Mouse (Mus musculus) liver, embryonic 12.5 days (tissue): Measurements from ENCODE around the gene Gm20683. TPM values are rescaled to one million over a fixed set of nuclear protein-coding genes. Genes with fewer than 3 reads are reported as not detected.
A peak's percentile ranks its signal among the peaks of the same experiment; 100 is the strongest.

Experiments used
- ATAC-seq: fragments of 200-750 bp; cut with Nextera tagmentation; 2 replicates; pipeline ENCODE4 v1.8.0; 2017; ENCODE audit warnings: moderate number of reproducible peaks, mild to moderate bottlenecking, moderate library complexity
- H3K27ac ChIP-seq: fragments of 300-500 bp; sonication (generic); 2 replicates; pipeline ENCODE4 v1.5.1; 2016; ENCODE audit warnings: mild to moderate bottlenecking
- H3K27me3 ChIP-seq: fragments of 300-500 bp; sonication (generic); replicated peaks from 2 replicates; pipeline ENCODE4 v1.6.1; 2016; ENCODE audit warnings: mild to moderate bottlenecking, moderate library complexity
- H3K36me3 ChIP-seq: fragments of 300-500 bp; sonication (generic); 2 replicates; pipeline ENCODE4 v1.6.1; 2016; ENCODE audit warnings: mild to moderate bottlenecking, moderate library complexity
- H3K4me1 ChIP-seq: fragments of 300-500 bp; sonication (generic); 2 replicates; pipeline ENCODE4 v1.6.1; 2016
- H3K4me2 ChIP-seq: fragments of 300-500 bp; sonication (generic); 2 replicates; pipeline ENCODE4 v1.6.1; 2016; ENCODE audit warnings: mild to moderate bottlenecking, moderate library complexity
- H3K4me3 ChIP-seq: fragments of 300-500 bp; sonication (generic); 2 replicates; pipeline ENCODE4 v1.5.1; 2016; ENCODE audit warnings: mild to moderate bottlenecking, moderate library complexity
- H3K9ac ChIP-seq: fragments of 300-500 bp; sonication (generic); 2 replicates; pipeline ENCODE4 v1.6.1; 2016; ENCODE audit warnings: mild to moderate bottlenecking, moderate library complexity
- H3K9me3 ChIP-seq: fragments of 300-500 bp; sonication (generic); replicated peaks from 2 replicates; pipeline ENCODE4 v1.6.1; 2016; ENCODE audit warnings: mild to moderate bottlenecking, moderate library complexity
- WGBS: fragments of 180-500 bp; shearing (Covaris S2); methylation state at CpG from one replicate; pipeline ENCODE4 v1.1.7; 2016; ENCODE audit not compliant: insufficient replicate concordance; 5-methylcytosine and 5-hydroxymethylcytosine counted together
- polyA plus RNA-seq: library from polyadenylated mRNA; unstranded; fragments of >200 nt; fragmentation: Nextera tagmentation; extraction: Ambion mirVana; gene quantifications from 2 replicates; pipeline ENCODE4 v1.2.1, GENCODE M21; 2016

Gene Gm20683
- polyA plus RNA-seq, 1 experiment from 2014 or later, result 0.64 TPM

DNA sequence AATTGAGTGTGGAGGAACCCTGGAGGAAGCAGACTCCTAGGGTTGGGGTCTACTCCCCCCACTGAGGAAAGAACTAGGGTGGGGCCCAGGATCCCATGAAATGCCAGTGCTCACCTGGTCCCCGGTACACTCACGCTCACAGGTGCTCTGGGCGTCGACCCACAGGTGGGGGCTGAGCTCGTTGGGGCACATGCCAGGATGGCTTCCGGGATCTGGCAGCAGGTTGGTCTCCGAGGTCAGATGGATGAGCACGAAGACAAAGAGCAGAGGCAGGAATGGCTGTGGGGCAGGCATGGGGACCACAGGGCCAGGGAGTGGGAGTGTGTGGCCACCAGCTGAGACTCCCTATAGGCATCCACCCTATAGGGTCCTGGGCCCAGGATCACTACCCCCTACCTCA lies 38.2 kb upstream of the Gm20683 start:
- no peak overlapping the region for H3K27ac ChIP-seq
- peaks cover 45% of the 10 kb centered on the region for H3K4me1 ChIP-seq
- no peak overlapping the region for H3K9ac ChIP-seq
- ATAC-seq, result no peak
- no peak overlapping the region for H3K4me3 ChIP-seq
- no peaks in the 10 kb centered on the region for H3K9me3 ChIP-seq
- 77% methylated on average over 8 of the region's 8 CpGs for WGBS
- no peaks in the 10 kb centered on the region for H3K27me3 ChIP-seq
- peaks cover 54% of the 10 kb centered on the region for H3K36me3 ChIP-seq
- H3K4me2 ChIP-seq, result no peak overlapping the region

- peaks cover 48% of the 10 kb centered on the region for H3K4me1 ChIP-seq
- H3K27ac ChIP-seq, result no peak overlapping the region
- peaks cover 49% of the 10 kb centered on the region for H3K36me3 ChIP-seq
Observed at GRCm38 (mm10) chr17:25879261-25879660, 37.7 kb upstream of the Gm20683 start.

DNA sequence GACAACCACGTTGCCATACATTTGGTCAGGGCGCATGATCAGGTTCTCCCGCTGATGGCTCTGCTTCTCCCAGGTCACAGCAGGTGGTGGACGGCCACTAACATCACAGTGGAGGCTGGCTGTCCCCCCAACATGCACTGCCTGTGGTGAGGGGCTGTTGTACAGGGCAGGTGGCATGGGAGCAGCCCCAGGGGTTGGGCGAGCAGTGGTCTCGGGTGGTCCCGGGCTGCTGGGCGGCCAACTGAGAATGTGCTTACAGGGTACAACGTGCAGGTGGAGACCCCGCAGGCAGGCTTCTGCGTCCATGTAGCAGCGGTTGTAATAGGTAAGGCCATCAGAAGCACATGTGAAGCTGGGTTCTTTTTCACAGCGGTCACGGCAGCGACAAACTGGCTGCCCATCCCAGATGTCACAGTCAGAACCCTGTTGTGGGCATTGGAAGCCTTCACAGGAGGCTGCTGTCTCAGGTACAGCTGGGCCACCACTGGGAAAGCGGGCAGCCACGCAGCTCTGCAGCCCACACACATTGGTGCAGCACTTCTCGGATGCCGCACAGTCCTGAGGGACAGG lies 37.1 kb upstream of the Gm20683 start:
- ATAC-seq, result no peak
- Histone ChIP-seq H3K27me3 (no peaks in the 10 kb centered on the region), H3K4me1 (peaks cover 53% of the 10 kb centered on the region), H3K4me2 (no peak overlapping the region), H3K4me3 (no peak overlapping the region), H3K9ac (no peak overlapping the region), H3K9me3 (no peaks in the 10 kb centered on the region), H3K36me3 (peaks cover 43% of the 10 kb centered on the region), H3K27ac (no peak overlapping the region)
- 86% methylated on average over 19 of the region's 19 CpGs for WGBS

More at GRCm38 (mm10) chr17:25879261-25879660, 37.7 kb upstream of the Gm20683 start:
- H3K27me3 ChIP-seq, result no peaks in the 10 kb centered on the region
- no peak overlapping the region for H3K4me3 ChIP-seq
- no peak for ATAC-seq
- no peak overlapping the region for H3K9ac ChIP-seq
- no peaks in the 10 kb centered on the region for H3K9me3 ChIP-seq
- 69% methylated on average over 4 of the region's 4 CpGs for WGBS
- no peak overlapping the region for H3K4me2 ChIP-seq

DNA sequence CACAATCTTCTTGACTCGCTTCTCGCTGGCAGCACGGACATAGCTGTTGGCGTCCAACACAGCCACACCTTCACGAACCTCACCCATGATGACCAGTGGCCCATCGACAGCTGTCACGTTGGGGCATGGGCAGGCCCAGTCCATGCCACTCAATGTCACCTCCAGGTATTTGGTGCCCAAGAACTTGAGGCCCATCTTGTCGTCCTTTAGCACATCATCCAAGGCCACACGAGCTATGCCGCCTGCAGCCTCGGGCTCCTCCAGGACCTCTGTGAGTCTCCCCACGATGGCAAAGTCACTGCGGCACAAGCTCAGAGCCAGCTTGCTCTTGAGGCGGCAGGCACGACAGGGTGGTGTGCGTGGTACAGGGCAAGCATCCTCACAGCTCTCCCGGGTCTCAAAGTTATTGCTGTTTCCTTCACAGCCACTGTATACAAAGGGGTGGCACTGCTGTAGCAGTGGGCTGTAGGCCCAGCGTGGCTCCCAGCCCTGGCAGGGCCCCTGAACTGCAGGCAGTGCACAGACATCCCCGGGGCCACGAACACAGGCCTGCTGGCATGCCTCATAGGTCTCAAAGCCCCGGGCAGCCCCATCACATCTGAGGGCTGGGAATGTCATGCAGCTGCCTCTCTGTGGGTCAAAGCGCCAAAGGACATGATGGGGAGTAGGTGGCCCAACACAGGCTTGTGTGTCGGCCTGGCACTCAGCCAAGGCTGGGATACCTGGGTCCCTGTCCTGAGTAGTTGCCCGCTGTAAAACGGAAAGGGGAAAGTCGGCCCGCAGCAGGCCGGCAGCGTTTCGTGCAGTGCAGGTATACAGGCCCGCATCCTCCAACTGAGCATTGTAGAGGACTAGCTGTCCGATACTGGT lies 36.4 kb upstream of the Gm20683 start:
- H3K4me1 ChIP-seq, result peaks cover 53% of the 10 kb centered on the region
- peaks cover 36% of the 10 kb centered on the region for H3K36me3 ChIP-seq

DNA sequence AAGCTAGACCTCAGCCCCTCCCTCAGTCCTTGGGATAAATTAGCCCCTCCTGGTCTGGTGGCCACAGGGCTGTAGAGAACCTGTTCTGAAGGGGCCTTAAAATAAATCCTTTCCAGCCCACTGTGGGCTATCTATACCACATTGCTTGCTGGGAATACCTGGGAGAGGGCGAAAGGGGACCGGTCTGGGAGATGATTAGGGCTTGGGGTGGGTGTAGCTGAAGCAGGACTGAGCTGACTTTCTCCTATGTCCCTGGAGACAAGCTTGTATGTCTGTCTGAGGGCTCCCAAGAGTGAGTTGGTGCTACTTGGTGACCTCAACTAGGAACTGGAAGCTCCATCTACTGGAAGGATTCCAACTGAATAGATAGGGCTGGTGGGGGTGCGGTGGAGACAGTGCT lies 35.5 kb upstream of the Gm20683 start:
- Histone ChIP-seq H3K36me3 (peaks cover 29% of the 10 kb centered on the region), H3K9ac (peak overlapping the region; percentile 19; the same call in 1 of the 2 replicates), H3K27ac (no peak overlapping the region), H3K4me3 (no peak overlapping the region), H3K4me1 (peaks cover 45% of the 10 kb centered on the region), H3K4me2 (peak overlapping the region; percentile 90), H3K9me3 (no peaks in the 10 kb centered on the region), H3K27me3 (no peaks in the 10 kb centered on the region)
- ATAC-seq, result no peak
- 83% methylated on average over 3 of the region's 3 CpGs for WGBS

More for the DNA sequence above, 36.4 kb upstream of the Gm20683 start:
- H3K27me3 ChIP-seq, result no peaks in the 10 kb centered on the region
- H3K9ac ChIP-seq, result no peak overlapping the region
- H3K9me3 ChIP-seq, result no peaks in the 10 kb centered on the region
- H3K4me3 ChIP-seq, result no peak overlapping the region
- ATAC-seq, result no peak
- WGBS, result 90% methylated on average over 32 of the region's 32 CpGs
- H3K4me2 ChIP-seq, result no peak overlapping the region
- H3K27ac ChIP-seq, result no peak overlapping the region

DNA sequence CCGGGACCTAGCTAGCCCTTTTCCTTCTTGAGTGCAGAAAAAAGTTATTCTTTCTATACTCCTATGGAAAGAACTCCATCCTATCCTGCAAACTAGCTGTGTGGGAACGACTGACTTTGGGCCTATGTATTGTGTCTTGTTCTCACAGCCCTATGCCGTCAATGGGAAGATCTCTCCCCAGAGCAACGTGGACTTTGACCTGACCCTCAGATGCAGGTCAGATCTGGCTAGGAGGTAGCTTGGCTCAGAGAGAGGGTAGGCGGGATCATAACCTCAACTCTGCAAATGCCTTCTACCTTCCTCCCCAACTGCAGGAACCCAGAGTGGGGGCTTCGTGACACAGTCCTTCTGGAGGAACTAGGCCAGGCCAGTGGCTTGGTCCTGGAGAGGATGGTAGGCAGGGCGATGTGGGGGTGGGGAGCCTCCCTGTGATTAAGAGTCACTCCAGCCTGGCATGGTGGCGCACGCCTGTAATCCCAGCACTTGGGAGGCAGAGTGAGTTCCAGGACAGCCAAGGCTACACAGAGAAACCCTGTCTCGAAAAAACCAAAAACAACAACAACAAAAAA lies 34.9 kb upstream of the Gm20683 start:
- ATAC-seq, result no peak
- peaks cover 39% of the 10 kb centered on the region for H3K4me1 ChIP-seq

GRCm38 (mm10) chr17:25875171-25876136 lies 33.9 kb upstream of the Gm20683 start:
- ATAC-seq, result peak; percentile 86
- WGBS, result 2% methylated on average over 59 of the region's 59 CpGs
- H3K36me3 ChIP-seq, result peaks cover 23% of the 10 kb centered on the region
- peak overlapping the region; percentile 76 for H3K4me3 ChIP-seq
- peak overlapping the region; percentile 90 for H3K4me2 ChIP-seq
- no peaks in the 10 kb centered on the region for H3K27me3 ChIP-seq
- H3K4me1 ChIP-seq, result peaks cover 32% of the 10 kb centered on the region
- H3K27ac ChIP-seq, result peak overlapping the region; percentile 92
- H3K9ac ChIP-seq, result peak overlapping the region; percentile 78
- no peaks in the 10 kb centered on the region for H3K9me3 ChIP-seq

More for the DNA sequence above, 34.9 kb upstream of the Gm20683 start:
- WGBS, result 64% methylated on average over 10 of the region's 10 CpGs
- Histone ChIP-seq H3K36me3 (peaks cover 23% of the 10 kb centered on the region), H3K27me3 (no peaks in the 10 kb centered on the region), H3K9me3 (no peaks in the 10 kb centered on the region), H3K9ac (peak overlapping the region; percentile 78), H3K27ac (peak overlapping the region; percentile 92), H3K4me3 (peak overlapping the region; percentile 76), H3K4me2 (peak overlapping the region; percentile 90)

DNA sequence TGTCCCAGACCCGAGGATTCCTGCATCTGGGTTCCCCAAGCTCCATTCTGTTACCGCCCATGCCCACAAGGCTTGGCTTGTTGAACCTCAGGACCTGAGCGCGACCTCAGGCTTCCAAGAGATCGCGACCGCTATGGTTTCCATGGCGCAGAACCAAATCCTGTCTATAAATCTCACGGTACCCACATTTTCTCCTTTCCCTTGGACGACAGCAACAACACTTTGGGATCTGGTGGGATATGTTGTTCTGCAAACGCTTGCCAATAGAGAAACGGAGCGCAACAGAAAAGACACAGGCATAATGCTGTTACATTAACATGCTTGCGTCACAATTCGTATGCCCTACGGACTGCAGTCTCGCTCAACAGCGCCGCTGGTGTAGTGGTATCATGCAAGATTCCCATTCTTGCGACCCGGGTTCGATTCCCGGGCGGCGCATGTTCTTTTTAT lies 33.2 kb upstream of the Gm20683 start, which contains the start of gene Mettl26:
TSS of gene Mettl26 (plus strand) at position 354 of the 450 bp plus-strand sequence.
- Histone ChIP-seq H3K27me3 (no peaks in the 10 kb centered on the region), H3K9ac (peak within 1 kb of the TSS; percentile 78), H3K9me3 (no peaks in the 10 kb centered on the region), H3K4me3 (peak within 1 kb of the TSS; percentile 76), H3K36me3 (peaks cover 22% of the 10 kb centered on the region), H3K4me1 (peaks cover 32% of the 10 kb centered on the region), H3K27ac (peak within 1 kb of the TSS; percentile 92), H3K4me2 (peak within 1 kb of the TSS; percentile 90)
- peak; percentile 70 for ATAC-seq
- under 1% methylated on average over 25 of the region's 25 CpGs for WGBS

- 10% methylated on average over 14 of the region's 14 CpGs for WGBS
- Histone ChIP-seq H3K27me3 (no peaks in the 10 kb centered on the region), H3K4me1 (peaks cover 32% of the 10 kb centered on the region), H3K4me2 (peak overlapping the region; percentile 90), H3K36me3 (peaks cover 17% of the 10 kb centered on the region), H3K9ac (peak overlapping the region; percentile 78), H3K9me3 (no peaks in the 10 kb centered on the region), H3K27ac (peak overlapping the region; percentile 92), H3K4me3 (peak overlapping the region; percentile 76)
- ATAC-seq, result no peak
Observed at GRCm38 (mm10) chr17:25874148-25874720, 32.7 kb upstream of the Gm20683 start.

- Histone ChIP-seq H3K4me3 (peak overlapping the region; percentile 76), H3K27ac (peak overlapping the region; percentile 92; the same call in 1 of the 2 replicates), H3K4me2 (peak overlapping the region; percentile 90), H3K4me1 (peaks cover 36% of the 10 kb centered on the region), H3K9ac (peak overlapping the region; percentile 78; the same call in 1 of the 2 replicates), H3K9me3 (no peaks in the 10 kb centered on the region), H3K27me3 (no peaks in the 10 kb centered on the region), H3K36me3 (peaks cover 10% of the 10 kb centered on the region)
- whole genome bisulfite sequencing, result 69% methylated on average over 11 of the region's 11 CpGs
- ATAC-seq, result no peak
Observed at GRCm38 (mm10) chr17:25873405-25874147, 32.0 kb upstream of the Gm20683 start.
